Mouse (Mus musculus): ENCODE measurements around the gene Map1s. TPM values are rescaled to one million over a fixed set of nuclear protein-coding genes. Genes with fewer than 3 reads are reported as not detected.
"Not testable (repeated sequence)": the region's sequence is repeated elsewhere in the genome, so short reads cannot be mapped to it uniquely, and the experiment has no call there.

The Map1s gene
- polyA plus RNA-seq, 1 experiment from 2014 or later = 60.1 TPM

GRCm38 (mm10) chr8:70894771-70895545 is 10.8 kb upstream of the Map1s start:
- Histone ChIP-seq H3K36me3 (peaks cover 30% of the 10 kb centered on the region), H3K9me3 (no peaks in the 10 kb centered on the region), H3K4me3 (no peak overlapping the region), H3K4me1 (peaks cover 27% of the 10 kb centered on the region), H3K27ac (replicated peaks) (no peak overlapping the region), H3K27me3 (peaks cover 41% of the 10 kb centered on the region), H3K9ac (replicated peaks) (no peak overlapping the region), H3K4me2 (replicated peaks) (no peak overlapping the region)
- WGBS = 89% methylated on average over 8 of the region's 8 CpGs
- no peak for ATAC-seq (replicated peaks)

DNA sequence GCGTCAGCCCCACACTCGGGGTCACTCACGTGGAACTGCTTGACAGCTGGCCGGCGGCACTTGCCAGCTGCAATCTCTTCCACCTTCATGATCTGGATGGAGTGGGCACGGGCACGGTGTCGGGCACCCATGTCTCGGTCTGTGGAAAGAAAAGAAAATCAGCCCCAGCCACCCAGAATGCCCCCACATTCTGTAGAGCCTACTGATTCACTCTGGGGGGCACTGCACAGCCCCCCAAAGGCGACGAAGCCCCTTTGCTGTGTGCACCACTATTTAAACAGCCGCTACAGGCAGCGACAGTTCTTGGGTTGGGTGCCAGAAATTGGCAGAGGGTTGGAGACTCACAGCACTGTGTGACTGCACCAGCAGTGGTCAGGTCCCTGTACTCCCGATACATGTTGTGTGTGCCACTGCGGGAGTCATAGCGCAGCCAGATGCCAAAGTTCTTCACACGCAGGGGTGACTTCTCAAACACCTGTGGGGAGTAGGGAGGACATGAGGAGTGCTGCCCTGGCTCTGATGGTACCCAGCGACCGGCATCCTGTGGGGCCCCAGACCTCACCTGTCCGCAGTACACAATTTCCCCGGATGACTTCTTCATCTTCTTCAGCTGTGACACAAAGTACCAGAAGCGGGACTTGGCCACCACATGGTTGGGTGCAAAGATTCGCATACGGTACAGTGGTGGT is 10.0 kb upstream of the Map1s start:
- ATAC-seq (replicated peaks); H3K9me3 ChIP-seq; H3K27ac ChIP-seq (replicated peaks): not testable (repeated sequence)
- peak overlapping the region; percentile 73 for H3K4me2 ChIP-seq (replicated peaks)
- peak overlapping the region; percentile 64 for H3K4me3 ChIP-seq
- 80% methylated on average over 24 of the region's 24 CpGs for WGBS
- 0 out of 2 replicates have a peak overlapping the region, but pooled peaks have one; percentile 85 for H3K9ac ChIP-seq (replicated peaks)
- peaks cover 30% of the 10 kb centered on the region for H3K36me3 ChIP-seq
- peaks cover 27% of the 10 kb centered on the region for H3K4me1 ChIP-seq
- H3K27me3 ChIP-seq = peaks cover 39% of the 10 kb centered on the region

DNA sequence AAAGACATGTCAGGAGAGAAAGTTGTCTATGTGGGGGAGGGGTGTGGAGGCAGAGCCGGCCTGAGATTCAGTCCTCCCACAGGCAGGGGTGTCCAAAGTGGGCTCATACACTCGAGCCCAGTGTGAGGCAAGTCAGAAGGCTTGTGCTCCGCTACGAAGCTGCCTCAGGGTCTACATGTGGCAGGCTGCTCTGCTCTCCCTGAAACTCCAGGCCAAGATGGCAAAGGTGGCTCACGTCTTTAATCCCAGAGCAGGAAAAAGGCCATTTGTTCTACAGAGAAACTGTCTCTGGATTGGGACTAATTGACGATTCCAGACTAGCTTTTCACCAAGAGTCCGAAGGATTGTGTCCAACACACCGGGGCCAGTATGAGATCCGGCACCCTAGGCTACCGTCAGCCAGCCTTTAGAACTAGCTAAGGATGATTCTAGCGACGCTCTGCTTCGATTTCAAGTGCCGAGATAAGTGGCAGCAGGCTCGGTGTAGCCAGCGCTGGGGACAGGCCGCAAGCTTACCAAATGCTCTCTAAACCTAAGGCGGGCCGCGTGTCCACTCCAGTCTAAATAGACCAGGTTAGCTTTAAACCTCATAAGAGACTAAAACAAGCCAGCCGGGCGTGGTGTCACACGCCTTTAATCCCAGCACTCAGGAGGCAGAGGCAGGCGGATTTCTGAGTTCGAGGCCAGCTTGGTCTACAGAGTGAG is 9.3 kb upstream of the Map1s start:
- Histone ChIP-seq H3K27ac (replicated peaks) (peak overlapping the region; percentile 75; the same call in 1 of the 2 replicates), H3K4me2 (replicated peaks) (peak overlapping the region; percentile 73), H3K4me3 (peak overlapping the region; percentile 64), H3K9ac (replicated peaks) (peak overlapping the region; percentile 85), H3K27me3 (peaks cover 32% of the 10 kb centered on the region), H3K4me1 (peaks cover 27% of the 10 kb centered on the region), H3K9me3 (no peaks in the 10 kb centered on the region), H3K36me3 (peaks cover 30% of the 10 kb centered on the region)
- no peak for ATAC-seq (replicated peaks)
- 2% methylated on average over 25 of the region's 25 CpGs for WGBS

DNA sequence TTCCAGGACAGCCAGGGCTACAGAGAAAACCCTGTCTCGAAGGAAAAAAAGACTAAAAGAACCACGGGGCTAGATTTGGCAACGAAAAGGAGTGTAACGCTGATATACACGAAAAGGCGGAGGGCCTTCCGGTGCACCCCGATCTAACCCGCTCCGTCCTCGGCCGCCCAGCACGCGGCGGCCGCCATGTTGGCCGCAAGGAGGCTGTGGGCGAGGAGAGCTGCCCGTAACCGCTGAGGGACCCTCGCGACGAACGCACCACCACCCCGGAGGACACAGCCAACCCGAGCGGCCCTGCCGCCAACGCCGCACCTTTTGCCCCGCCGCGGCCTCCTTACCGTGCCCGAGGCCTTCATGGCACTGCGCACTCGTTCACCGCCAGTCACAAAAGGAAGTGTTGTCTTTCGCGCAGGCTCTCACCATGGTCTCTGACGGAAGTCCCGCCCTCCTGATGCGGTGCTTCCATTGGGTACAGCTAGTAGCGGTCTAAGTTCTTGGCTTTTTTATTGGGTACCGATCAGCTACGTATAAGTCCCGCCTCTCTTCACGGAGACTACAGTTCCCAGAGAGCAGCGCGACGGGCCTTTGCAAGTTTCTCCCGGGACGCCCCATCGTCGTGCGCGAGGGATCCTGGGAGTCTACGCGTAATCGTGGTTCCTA is 8.6 kb upstream of the Map1s start, which contains the start of gene Rpl18a:
Rpl18a (minus strand) TSS at position 392 of the 660 bp plus-strand sequence.
- Histone ChIP-seq H3K9ac (replicated peaks) (peak within 1 kb of the TSS; percentile 85), H3K4me2 (replicated peaks) (peak within 1 kb of the TSS; percentile 73), H3K9me3 (no peaks in the 10 kb centered on the region), H3K4me1 (peaks cover 23% of the 10 kb centered on the region), H3K27ac (replicated peaks) (peak within 1 kb of the TSS; percentile 75), H3K36me3 (peaks cover 30% of the 10 kb centered on the region), H3K27me3 (peaks cover 25% of the 10 kb centered on the region), H3K4me3 (peak within 1 kb of the TSS; percentile 64)
- peak; percentile 99 for ATAC-seq (replicated peaks)
- under 1% methylated on average over 60 of the region's 60 CpGs for WGBS

DNA sequence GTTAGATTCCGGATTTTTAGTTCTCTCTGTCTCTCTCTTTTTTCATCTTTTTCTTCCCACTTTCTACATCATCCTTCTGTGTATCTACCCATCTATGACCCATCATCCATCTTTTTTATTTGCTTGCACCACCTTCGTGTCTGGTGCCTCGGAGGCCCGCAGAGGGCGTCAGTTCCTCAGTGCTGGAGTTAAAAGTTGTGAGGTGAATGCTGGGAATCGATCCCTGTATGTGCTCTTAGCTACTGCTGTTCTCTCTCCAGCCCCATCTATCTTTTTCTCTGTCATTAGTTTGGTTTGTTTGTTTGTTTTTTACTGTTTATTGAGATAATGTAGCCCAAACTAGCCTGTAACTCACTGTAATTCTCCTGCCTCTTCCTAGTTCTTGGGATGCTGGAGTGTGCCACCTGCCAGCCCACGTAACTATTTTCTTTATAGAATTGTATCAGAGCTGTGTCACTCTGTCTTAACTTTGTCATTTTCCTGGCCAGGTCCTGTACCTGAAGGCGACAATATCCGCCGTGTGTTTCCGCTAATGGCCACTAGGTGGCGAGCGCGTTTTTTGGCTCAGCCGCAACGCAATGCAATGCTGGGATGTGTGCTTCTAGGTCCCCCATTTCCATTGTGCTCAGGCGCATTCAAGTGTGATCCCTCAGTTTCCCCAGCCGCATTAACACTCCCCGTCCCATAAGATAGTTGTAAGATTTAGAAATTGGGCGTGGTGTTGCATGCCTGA is 7.9 kb upstream of the Map1s start:
- peak; percentile 59 for ATAC-seq (replicated peaks)
- H3K27me3 ChIP-seq = peaks cover 19% of the 10 kb centered on the region
- peak overlapping the region; percentile 64 for H3K4me3 ChIP-seq
- no peaks in the 10 kb centered on the region for H3K9me3 ChIP-seq
- H3K4me1 ChIP-seq = peaks cover 17% of the 10 kb centered on the region
- peak overlapping the region; percentile 47 for H3K9ac ChIP-seq (replicated peaks)
- H3K4me2 ChIP-seq (replicated peaks) = peak overlapping the region; percentile 72
- H3K36me3 ChIP-seq = peaks cover 30% of the 10 kb centered on the region
- H3K27ac ChIP-seq (replicated peaks) = peak overlapping the region; percentile 62
- under 1% methylated on average over 20 of the region's 20 CpGs for WGBS

- H3K4me2 ChIP-seq (replicated peaks) = no peak overlapping the region; the same call in 1 of the 2 replicates
- peaks cover 16% of the 10 kb centered on the region; the same call in 1 of the 2 replicates for H3K27me3 ChIP-seq
- no peaks in the 10 kb centered on the region for H3K9me3 ChIP-seq
- peaks cover 22% of the 10 kb centered on the region for H3K36me3 ChIP-seq
- 62% methylated on average over 2 of the region's 2 CpGs for WGBS
- no peak overlapping the region for H3K4me3 ChIP-seq
- H3K27ac ChIP-seq (replicated peaks) = peak overlapping the region; percentile 62; the same call in 1 of the 2 replicates
- ATAC-seq (replicated peaks) = no peak
- H3K9ac ChIP-seq (replicated peaks) = peak overlapping the region; percentile 47; the same call in 1 of the 2 replicates
- peaks cover 17% of the 10 kb centered on the region for H3K4me1 ChIP-seq
Measured at GRCm38 (mm10) chr8:70898661-70899198, 7.0 kb upstream of the Map1s start.

GRCm38 (mm10) chr8:70899226-70899625 is 6.5 kb upstream of the Map1s start:
- WGBS = 92% methylated on average over 2 of the region's 2 CpGs
- H3K27me3 ChIP-seq = peaks cover 14% of the 10 kb centered on the region; the same call in 1 of the 2 replicates

GRCm38 (mm10) chr8:70900872-70901387 is 4.8 kb upstream of the Map1s start:
- ATAC-seq (replicated peaks) = no peak
- Histone ChIP-seq H3K27ac (replicated peaks) (no peak overlapping the region), H3K9me3 (no peaks in the 10 kb centered on the region), H3K4me1 (peaks cover 18% of the 10 kb centered on the region), H3K36me3 (no peaks in the 10 kb centered on the region), H3K27me3 (peaks cover 7% of the 10 kb centered on the region; the same call in 1 of the 2 replicates), H3K4me3 (no peak overlapping the region), H3K9ac (replicated peaks) (no peak overlapping the region), H3K4me2 (replicated peaks) (no peak overlapping the region)
- WGBS = 62% methylated on average over 2 of the region's 2 CpGs

More at GRCm38 (mm10) chr8:70899226-70899625, 6.5 kb upstream of the Map1s start:
- ATAC-seq (replicated peaks) = no peak
- Histone ChIP-seq H3K4me3 (no peak overlapping the region), H3K4me1 (peaks cover 17% of the 10 kb centered on the region), H3K9ac (replicated peaks) (no peak overlapping the region), H3K4me2 (replicated peaks) (no peak overlapping the region), H3K27ac (replicated peaks) (no peak overlapping the region), H3K36me3 (peaks cover 17% of the 10 kb centered on the region), H3K9me3 (no peaks in the 10 kb centered on the region)

- 26% methylated on average over 5 of the region's 5 CpGs for WGBS
- Histone ChIP-seq H3K27ac (replicated peaks) (no peak overlapping the region), H3K4me3 (no peak overlapping the region), H3K4me2 (replicated peaks) (no peak overlapping the region), H3K9ac (replicated peaks) (no peak overlapping the region), H3K4me1 (peaks cover 20% of the 10 kb centered on the region), H3K27me3 (peaks cover 7% of the 10 kb centered on the region; the same call in 1 of the 2 replicates), H3K36me3 (no peaks in the 10 kb centered on the region), H3K9me3 (no peaks in the 10 kb centered on the region)
- ATAC-seq (replicated peaks) = no peak
Measured at GRCm38 (mm10) chr8:70902211-70902610, 3.5 kb upstream of the Map1s start.

- Histone ChIP-seq H3K27ac (replicated peaks) (no peak overlapping the region), H3K27me3 (peaks cover 7% of the 10 kb centered on the region; the same call in 1 of the 2 replicates), H3K9me3 (no peaks in the 10 kb centered on the region), H3K9ac (replicated peaks) (no peak overlapping the region), H3K4me2 (replicated peaks) (no peak overlapping the region), H3K36me3 (no peaks in the 10 kb centered on the region), H3K4me1 (peaks cover 25% of the 10 kb centered on the region), H3K4me3 (no peak overlapping the region)
- WGBS = 51% methylated on average over 4 of the region's 4 CpGs
- no peak for ATAC-seq (replicated peaks)
Measured at GRCm38 (mm10) chr8:70903112-70903511, 2.6 kb upstream of the Map1s start.
